Mouse (Mus musculus): ENCODE results near the gene Tnfrsf26. TPM values are rescaled to one million over a fixed set of nuclear protein-coding genes. Genes with fewer than 3 reads are reported as not detected.

The Tnfrsf26 gene
- polyA plus RNA-seq, 1 experiment from 2014 or later = 0.10 TPM

GRCm38 (mm10) chr7:143626178-143626577 lies 2.3 kb downstream of the Tnfrsf26 start:
- no peak for ATAC-seq (replicated peaks)
- H3K9me3 ChIP-seq = no peaks in the 10 kb centered on the region
- H3K9ac ChIP-seq (replicated peaks) = no peak overlapping the region
- no peak overlapping the region for H3K27ac ChIP-seq (replicated peaks)
- H3K36me3 ChIP-seq = no peaks in the 10 kb centered on the region
- H3K4me3 ChIP-seq = no peak overlapping the region
- H3K27me3 ChIP-seq = no peaks in the 10 kb centered on the region
- 74% methylated on average over 2 of the region's 2 CpGs for WGBS
- H3K4me2 ChIP-seq (replicated peaks) = no peak overlapping the region
- no peaks in the 10 kb centered on the region for H3K4me1 ChIP-seq

GRCm38 (mm10) chr7:143625151-143625550 lies 3.4 kb downstream of the Tnfrsf26 start:
- WGBS = 72% methylated on average over 5 of the region's 5 CpGs
- no peak for ATAC-seq (replicated peaks)
- Histone ChIP-seq H3K4me3 (no peak overlapping the region), H3K27ac (replicated peaks) (no peak overlapping the region), H3K4me1 (no peaks in the 10 kb centered on the region), H3K36me3 (no peaks in the 10 kb centered on the region), H3K9ac (replicated peaks) (no peak overlapping the region), H3K4me2 (replicated peaks) (no peak overlapping the region), H3K9me3 (no peaks in the 10 kb centered on the region), H3K27me3 (no peaks in the 10 kb centered on the region)

- Histone ChIP-seq H3K9ac (replicated peaks) (no peak overlapping the region), H3K4me1 (no peaks in the 10 kb centered on the region), H3K27ac (replicated peaks) (no peak overlapping the region), H3K9me3 (no peaks in the 10 kb centered on the region), H3K4me2 (replicated peaks) (no peak overlapping the region), H3K36me3 (no peaks in the 10 kb centered on the region), H3K27me3 (no peaks in the 10 kb centered on the region), H3K4me3 (no peak overlapping the region)
- 84% methylated on average over 3 of the region's 3 CpGs for WGBS
- ATAC-seq (replicated peaks) = no peak
Measured at GRCm38 (mm10) chr7:143624561-143624960, 4.0 kb downstream of the Tnfrsf26 start.

GRCm38 (mm10) chr7:143620951-143621350 lies 7.6 kb downstream of the Tnfrsf26 start:
- H3K27ac ChIP-seq (replicated peaks) = no peak overlapping the region
- H3K9me3 ChIP-seq = no peaks in the 10 kb centered on the region
- WGBS = 41% methylated on average over 1 of the region's 1 CpGs
- no peak overlapping the region for H3K4me2 ChIP-seq (replicated peaks)
- no peaks in the 10 kb centered on the region for H3K4me1 ChIP-seq
- H3K27me3 ChIP-seq = no peaks in the 10 kb centered on the region
- no peaks in the 10 kb centered on the region for H3K36me3 ChIP-seq
- no peak overlapping the region for H3K4me3 ChIP-seq
- H3K9ac ChIP-seq (replicated peaks) = no peak overlapping the region
- ATAC-seq (replicated peaks) = no peak

- Histone ChIP-seq H3K36me3 (no peaks in the 10 kb centered on the region), H3K27me3 (no peaks in the 10 kb centered on the region), H3K4me1 (no peaks in the 10 kb centered on the region), H3K9ac (replicated peaks) (no peak overlapping the region), H3K4me3 (no peak overlapping the region), H3K4me2 (replicated peaks) (no peak overlapping the region), H3K27ac (replicated peaks) (no peak overlapping the region), H3K9me3 (no peaks in the 10 kb centered on the region)
- no peak for ATAC-seq (replicated peaks)
- 66% methylated on average over 9 of the region's 9 CpGs for WGBS
Measured at GRCm38 (mm10) chr7:143614404-143615135, 14.0 kb downstream of the Tnfrsf26 start.

- Histone ChIP-seq H3K9me3 (no peaks in the 10 kb centered on the region), H3K9ac (replicated peaks) (no peak overlapping the region), H3K36me3 (no peaks in the 10 kb centered on the region), H3K4me2 (replicated peaks) (no peak overlapping the region), H3K27me3 (no peaks in the 10 kb centered on the region), H3K27ac (replicated peaks) (no peak overlapping the region), H3K4me3 (no peak overlapping the region), H3K4me1 (no peaks in the 10 kb centered on the region)
- WGBS = 58% methylated on average over 3 of the region's 3 CpGs
- ATAC-seq (replicated peaks) = no peak
Measured at GRCm38 (mm10) chr7:143612215-143612614, 16.3 kb downstream of the Tnfrsf26 start.

- no peak overlapping the region for H3K9ac ChIP-seq (replicated peaks)
- H3K4me3 ChIP-seq = no peak overlapping the region
- no peaks in the 10 kb centered on the region for H3K4me1 ChIP-seq
- H3K27ac ChIP-seq (replicated peaks) = no peak overlapping the region
- H3K27me3 ChIP-seq = no peaks in the 10 kb centered on the region
- H3K36me3 ChIP-seq = no peaks in the 10 kb centered on the region
- ATAC-seq (replicated peaks) = no peak
- no peaks in the 10 kb centered on the region for H3K9me3 ChIP-seq
- H3K4me2 ChIP-seq (replicated peaks) = no peak overlapping the region
- 92% methylated on average over 3 of the region's 3 CpGs for WGBS
Measured at GRCm38 (mm10) chr7:143605321-143605720, 23.2 kb downstream of the Tnfrsf26 start.

GRCm38 (mm10) chr7:143604889-143605288 lies 23.6 kb downstream of the Tnfrsf26 start:
- Histone ChIP-seq H3K27ac (replicated peaks) (no peak overlapping the region), H3K9ac (replicated peaks) (no peak overlapping the region), H3K4me1 (no peaks in the 10 kb centered on the region), H3K9me3 (no peaks in the 10 kb centered on the region), H3K27me3 (no peaks in the 10 kb centered on the region), H3K36me3 (no peaks in the 10 kb centered on the region), H3K4me2 (replicated peaks) (no peak overlapping the region), H3K4me3 (no peak overlapping the region)
- WGBS = 84% methylated on average over 2 of the region's 2 CpGs
- ATAC-seq (replicated peaks) = no peak

- WGBS = 83% methylated on average over 2 of the region's 2 CpGs
- H3K4me1 ChIP-seq = peaks cover 16% of the 10 kb centered on the region
- no peak for ATAC-seq (replicated peaks)
Measured at GRCm38 (mm10) chr7:143601705-143602104, 26.8 kb downstream of the Tnfrsf26 start.

GRCm38 (mm10) chr7:143600231-143600740 lies 28.2 kb downstream of the Tnfrsf26 start:
- WGBS = 9% methylated on average over 15 of the region's 15 CpGs
- no peaks in the 10 kb centered on the region for H3K27me3 ChIP-seq
- H3K36me3 ChIP-seq = no peaks in the 10 kb centered on the region
- H3K4me1 ChIP-seq = peaks cover 20% of the 10 kb centered on the region
- no peaks in the 10 kb centered on the region for H3K9me3 ChIP-seq
- peak overlapping the region; percentile 49; the same call in 1 of the 2 replicates for H3K27ac ChIP-seq (replicated peaks)
- H3K4me3 ChIP-seq = peak overlapping the region; percentile 97
- peak overlapping the region; percentile 86 for H3K4me2 ChIP-seq (replicated peaks)
- 0 out of 2 replicates have a peak, but pooled peaks have one; percentile 5 for ATAC-seq (replicated peaks)
- H3K9ac ChIP-seq (replicated peaks) = peak overlapping the region; percentile 97

More at GRCm38 (mm10) chr7:143601705-143602104, 26.8 kb downstream of the Tnfrsf26 start:
- H3K27ac ChIP-seq (replicated peaks) = no peak overlapping the region
- H3K9me3 ChIP-seq = no peaks in the 10 kb centered on the region
- no peak overlapping the region for H3K9ac ChIP-seq (replicated peaks)
- H3K4me2 ChIP-seq (replicated peaks) = no peak overlapping the region
- H3K36me3 ChIP-seq = no peaks in the 10 kb centered on the region
- no peaks in the 10 kb centered on the region for H3K27me3 ChIP-seq
- no peak overlapping the region for H3K4me3 ChIP-seq

GRCm38 (mm10) chr7:143599428-143600230 lies 28.9 kb downstream of the Tnfrsf26 start, which contains the start of gene Cars:
Gene Cars (minus strand): TSS chr7:143600090.
- peak; percentile 99 for ATAC-seq (replicated peaks)
- peaks cover 27% of the 10 kb centered on the region for H3K4me1 ChIP-seq
- peak within 1 kb of the TSS; percentile 97 for H3K4me3 ChIP-seq
- H3K4me2 ChIP-seq (replicated peaks) = peak within 1 kb of the TSS; percentile 86
- WGBS = 1% methylated on average over 35 of the region's 35 CpGs
- no peaks in the 10 kb centered on the region for H3K36me3 ChIP-seq
- no peaks in the 10 kb centered on the region for H3K9me3 ChIP-seq
- H3K27me3 ChIP-seq = no peaks in the 10 kb centered on the region
- peak within 1 kb of the TSS; percentile 74 for H3K27ac ChIP-seq (replicated peaks)
- H3K9ac ChIP-seq (replicated peaks) = peak within 1 kb of the TSS; percentile 97

GRCm38 (mm10) chr7:143594865-143595264 lies 33.7 kb downstream of the Tnfrsf26 start:
- H3K9ac ChIP-seq (replicated peaks) = no peak overlapping the region
- no peak for ATAC-seq (replicated peaks)
- no peak overlapping the region for H3K4me3 ChIP-seq
- WGBS = 44% methylated on average over 5 of the region's 5 CpGs
- H3K36me3 ChIP-seq = 0 out of 2 replicates have a peak, but pooled peaks cover 18% of the 10 kb centered on the region
- H3K27me3 ChIP-seq = no peaks in the 10 kb centered on the region
- H3K4me2 ChIP-seq (replicated peaks) = no peak overlapping the region
- H3K4me1 ChIP-seq = peaks cover 29% of the 10 kb centered on the region
- H3K27ac ChIP-seq (replicated peaks) = no peak overlapping the region
- no peaks in the 10 kb centered on the region for H3K9me3 ChIP-seq
